Mouse (Mus musculus): ENCODE results near the gene Lifr. TPM values are rescaled to one million over a fixed set of nuclear protein-coding genes. Genes with fewer than 3 reads are reported as not detected.

Gene Lifr
- total and polyA plus RNA-seq, 2 experiments = 134 to 431 TPM

DNA sequence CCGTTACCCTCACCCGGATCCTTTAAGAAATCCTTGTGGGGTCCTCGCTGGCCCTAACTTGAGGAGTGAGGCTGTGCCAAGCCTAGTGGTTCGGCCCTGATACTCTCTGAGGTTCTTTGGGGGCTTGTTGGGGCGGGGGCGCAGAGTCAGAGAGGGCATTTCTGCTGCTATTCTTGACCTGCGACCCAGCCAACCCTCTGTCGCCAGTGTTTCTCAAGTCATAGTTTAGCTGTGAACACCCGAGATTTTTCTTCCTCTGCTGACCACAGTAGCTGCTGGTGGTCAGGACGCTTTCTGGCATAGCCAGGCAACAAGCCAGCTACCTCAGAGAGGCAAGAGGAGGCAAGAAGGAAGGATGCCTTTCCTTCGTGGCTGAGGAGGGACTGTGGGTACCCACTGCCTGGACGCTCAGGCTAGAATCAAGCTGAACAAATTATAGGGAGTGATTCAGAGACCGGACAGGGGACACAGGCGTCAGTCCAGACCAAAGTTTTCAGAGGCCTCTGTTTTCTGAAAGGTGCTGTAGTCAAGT lies 25.4 kb upstream of the Lifr start:
- H3K36me3 ChIP-seq (ENCODE audit: control insufficient read depth, insufficient read depth, low read length) = no peaks in the 10 kb centered on the region
- no peaks in the 10 kb centered on the region for H3K27me3 ChIP-seq (ENCODE audit: control insufficient read depth, insufficient read depth, low read length)
- H3K4me3 ChIP-seq (ENCODE audit: insufficient read depth, low read depth, low read length) = no peak overlapping the region
- H3K9ac ChIP-seq (ENCODE audit: low read depth, low read length) = no peak overlapping the region
- no peak for DNase-seq (ENCODE audit: extremely low read depth, low read depth, low spot score)
- no peak for TF ChIP-seq CTCF (IDR thresholded peaks at IDR 0.05; ENCODE audit: low read depth, low read length)
- TF ChIP-seq POLR2A (IDR thresholded peaks at IDR 0.05; ENCODE audit: extremely low read depth, insufficient read depth, low read length) = no peak
- H3K27ac ChIP-seq (replicated peaks; ENCODE audit: insufficient read depth, low read depth, low read length) = no peak overlapping the region
- H3K4me1 ChIP-seq (ENCODE audit: control insufficient read depth, insufficient read depth, low read length) = no peaks in the 10 kb centered on the region
- no peaks in the 10 kb centered on the region for H3K79me2 ChIP-seq (ENCODE audit: control insufficient read depth, insufficient read depth, low read length)
- WGBS = 92% methylated on average over 14 of the region's 14 CpGs

DNA sequence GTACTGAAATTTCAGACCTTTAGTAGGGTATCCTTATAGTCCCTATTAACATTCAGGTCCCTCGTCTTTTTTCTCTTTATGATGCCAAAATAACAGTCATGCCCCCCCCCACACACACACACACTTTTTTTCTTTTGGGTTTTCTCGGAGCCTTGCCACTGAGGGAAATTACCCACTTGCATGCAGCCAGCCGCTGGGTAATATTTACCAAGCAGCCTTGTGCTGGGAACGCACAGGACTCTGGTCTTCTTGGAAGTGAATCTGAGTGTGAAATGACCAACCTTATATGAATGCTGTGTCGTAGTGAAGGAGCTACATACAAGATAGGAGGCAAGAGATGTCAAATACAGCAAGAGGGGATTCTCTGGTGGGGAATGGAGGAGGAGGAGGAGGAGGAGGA lies 24.8 kb upstream of the Lifr start:
- WGBS = 92% methylated on average over 5 of the region's 5 CpGs
- Histone ChIP-seq H3K27me3 (ENCODE audit: control insufficient read depth, insufficient read depth, low read length) (no peaks in the 10 kb centered on the region), H3K27ac (replicated peaks; ENCODE audit: insufficient read depth, low read depth, low read length) (no peak overlapping the region), H3K4me1 (ENCODE audit: control insufficient read depth, insufficient read depth, low read length) (no peaks in the 10 kb centered on the region), H3K79me2 (ENCODE audit: control insufficient read depth, insufficient read depth, low read length) (no peaks in the 10 kb centered on the region), H3K9ac (ENCODE audit: low read depth, low read length) (no peak overlapping the region), H3K4me3 (ENCODE audit: insufficient read depth, low read depth, low read length) (no peak overlapping the region), H3K36me3 (ENCODE audit: control insufficient read depth, insufficient read depth, low read length) (no peaks in the 10 kb centered on the region)
- TF ChIP-seq POLR2A (IDR thresholded peaks at IDR 0.05; ENCODE audit: extremely low read depth, insufficient read depth, low read length) (no peak), CTCF (IDR thresholded peaks at IDR 0.05; ENCODE audit: low read depth, low read length) (no peak)
- no peak for DNase-seq (ENCODE audit: extremely low read depth, low read depth, low spot score)

GRCm38 (mm10) chr15:7066752-7067151 lies 23.7 kb upstream of the Lifr start:
- no peak for DNase-seq (ENCODE audit: extremely low read depth, low read depth, low spot score)
- no peak overlapping the region for H3K27ac ChIP-seq (replicated peaks; ENCODE audit: insufficient read depth, low read depth, low read length)
- no peaks in the 10 kb centered on the region for H3K79me2 ChIP-seq (ENCODE audit: control insufficient read depth, insufficient read depth, low read length)
- H3K4me3 ChIP-seq (ENCODE audit: insufficient read depth, low read depth, low read length) = no peak overlapping the region
- TF ChIP-seq POLR2A (IDR thresholded peaks at IDR 0.05; ENCODE audit: extremely low read depth, insufficient read depth, low read length) (no peak), CTCF (IDR thresholded peaks at IDR 0.05; ENCODE audit: low read depth, low read length) (no peak)
- no peak overlapping the region for H3K9ac ChIP-seq (ENCODE audit: low read depth, low read length)
- H3K36me3 ChIP-seq (ENCODE audit: control insufficient read depth, insufficient read depth, low read length) = no peaks in the 10 kb centered on the region
- H3K27me3 ChIP-seq (ENCODE audit: control insufficient read depth, insufficient read depth, low read length) = no peaks in the 10 kb centered on the region
- peaks cover 4% of the 10 kb centered on the region; the same call in 1 of the 2 replicates for H3K4me1 ChIP-seq (ENCODE audit: control insufficient read depth, insufficient read depth, low read length)
- 93% methylated on average over 3 of the region's 3 CpGs for WGBS

GRCm38 (mm10) chr15:7069374-7069773 lies 21.0 kb upstream of the Lifr start:
- Histone ChIP-seq H3K9ac (ENCODE audit: low read depth, low read length) (no peak overlapping the region), H3K4me3 (ENCODE audit: insufficient read depth, low read depth, low read length) (no peak overlapping the region), H3K79me2 (ENCODE audit: control insufficient read depth, insufficient read depth, low read length) (no peaks in the 10 kb centered on the region), H3K27ac (replicated peaks; ENCODE audit: insufficient read depth, low read depth, low read length) (no peak overlapping the region), H3K4me1 (ENCODE audit: control insufficient read depth, insufficient read depth, low read length) (peaks cover 6% of the 10 kb centered on the region; the same call in 1 of the 2 replicates), H3K27me3 (ENCODE audit: control insufficient read depth, insufficient read depth, low read length) (no peaks in the 10 kb centered on the region), H3K36me3 (ENCODE audit: control insufficient read depth, insufficient read depth, low read length) (no peaks in the 10 kb centered on the region)
- 80% methylated on average over 7 of the region's 7 CpGs for WGBS
- DNase-seq (ENCODE audit: extremely low read depth, low read depth, low spot score) = no peak
- TF ChIP-seq POLR2A (IDR thresholded peaks at IDR 0.05; ENCODE audit: extremely low read depth, insufficient read depth, low read length) = no peak
- no peak for TF ChIP-seq CTCF (IDR thresholded peaks at IDR 0.05; ENCODE audit: low read depth, low read length)

GRCm38 (mm10) chr15:7070199-7070794 lies 20.1 kb upstream of the Lifr start:
- DNase-seq (ENCODE audit: extremely low read depth, low read depth, low spot score) = peak; percentile 33
- Histone ChIP-seq H3K79me2 (ENCODE audit: control insufficient read depth, insufficient read depth, low read length) (no peaks in the 10 kb centered on the region), H3K27me3 (ENCODE audit: control insufficient read depth, insufficient read depth, low read length) (no peaks in the 10 kb centered on the region), H3K36me3 (ENCODE audit: control insufficient read depth, insufficient read depth, low read length) (no peaks in the 10 kb centered on the region), H3K4me1 (ENCODE audit: control insufficient read depth, insufficient read depth, low read length) (peaks cover 6% of the 10 kb centered on the region; the same call in 1 of the 2 replicates), H3K4me3 (ENCODE audit: insufficient read depth, low read depth, low read length) (no peak overlapping the region), H3K27ac (replicated peaks; ENCODE audit: insufficient read depth, low read depth, low read length) (peak overlapping the region; percentile 9; the same call in 1 of the 2 replicates), H3K9ac (ENCODE audit: low read depth, low read length) (no peak overlapping the region)
- WGBS = 63% methylated on average over 6 of the region's 6 CpGs
- TF ChIP-seq CTCF (IDR thresholded peaks at IDR 0.05; ENCODE audit: low read depth, low read length) (no peak), POLR2A (IDR thresholded peaks at IDR 0.05; ENCODE audit: extremely low read depth, insufficient read depth, low read length) (no peak)

DNA sequence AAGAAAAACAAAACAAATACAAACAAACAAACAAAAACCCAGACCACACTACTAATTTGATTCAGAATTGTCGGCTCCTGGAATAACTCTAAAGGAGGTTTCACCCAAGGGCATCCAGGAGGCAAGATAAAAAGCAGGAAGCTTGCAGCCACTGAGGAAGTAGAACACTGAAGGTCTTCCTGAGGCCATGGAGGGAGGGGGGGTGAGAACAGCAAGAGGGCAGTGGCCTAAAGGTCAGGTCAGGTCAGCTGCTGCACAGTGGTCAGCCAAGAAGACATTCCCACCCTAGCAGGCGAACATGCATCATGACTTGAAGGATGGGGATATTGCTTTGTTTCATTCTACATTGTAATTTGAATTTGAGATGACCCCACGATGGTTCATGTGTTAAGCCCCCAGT lies 17.1 kb upstream of the Lifr start:
- WGBS = 76% methylated on average over 3 of the region's 3 CpGs
- Histone ChIP-seq H3K4me3 (ENCODE audit: insufficient read depth, low read depth, low read length) (no peak overlapping the region), H3K27me3 (ENCODE audit: control insufficient read depth, insufficient read depth, low read length) (no peaks in the 10 kb centered on the region), H3K9ac (ENCODE audit: low read depth, low read length) (no peak overlapping the region), H3K27ac (replicated peaks; ENCODE audit: insufficient read depth, low read depth, low read length) (no peak overlapping the region), H3K36me3 (ENCODE audit: control insufficient read depth, insufficient read depth, low read length) (no peaks in the 10 kb centered on the region), H3K79me2 (ENCODE audit: control insufficient read depth, insufficient read depth, low read length) (no peaks in the 10 kb centered on the region), H3K4me1 (ENCODE audit: control insufficient read depth, insufficient read depth, low read length) (peaks cover 6% of the 10 kb centered on the region; the same call in 1 of the 2 replicates)
- DNase-seq (ENCODE audit: extremely low read depth, low read depth, low spot score) = peak; percentile 19
- no peak for TF ChIP-seq POLR2A (IDR thresholded peaks at IDR 0.05; ENCODE audit: extremely low read depth, insufficient read depth, low read length)
- no peak for TF ChIP-seq CTCF (IDR thresholded peaks at IDR 0.05; ENCODE audit: low read depth, low read length)
